Mouse (Mus musculus) kidney, postnatal 36 days (tissue): ENCODE measurements around the gene Stoml1.
A peak's percentile ranks its signal among the peaks of the same experiment; 100 is the strongest.

Experiments used
- DNase-seq, 2 experiments: peaks; one replicate each; pipeline ENCODE4 v3.0.0; 2021 to 2022; ENCODE audit warnings: mixed read lengths in 2 of 2

Gene Stoml1

GRCm38 (mm10) chr9:58272855-58273254 lies 19.9 kb downstream of the Stoml1 start:
- peak in 1 of 2 experiments; percentile 55 for DNase-seq

- no peak for DNase-seq
Observed at GRCm38 (mm10) chr9:58274101-58274604, 21.2 kb downstream of the Stoml1 start.

DNA sequence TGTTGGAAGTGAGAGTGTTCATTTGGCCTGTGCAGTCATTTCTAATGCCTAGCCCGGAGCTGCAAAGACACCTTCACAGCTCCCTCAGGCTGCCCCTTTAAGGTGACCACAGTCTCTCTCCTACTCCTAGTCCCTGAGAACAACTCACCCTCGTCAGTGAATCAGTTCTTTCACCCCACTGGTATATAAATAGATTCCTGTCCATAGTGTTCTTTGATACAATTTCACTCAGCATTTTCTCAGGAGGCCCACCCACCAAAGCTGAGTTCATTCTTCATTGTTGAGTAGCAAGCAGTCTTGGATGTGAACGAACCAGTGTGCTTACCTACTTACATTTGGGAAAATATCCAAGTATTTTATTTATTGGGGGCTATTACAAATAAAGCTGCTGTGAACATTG lies 21.7 kb downstream of the Stoml1 start:
- no peak for DNase-seq

- peak; percentile 68 to 82 for DNase-seq
Observed at GRCm38 (mm10) chr9:58275115-58275774, 22.3 kb downstream of the Stoml1 start.

GRCm38 (mm10) chr9:58275797-58276196 lies 22.8 kb downstream of the Stoml1 start:
- DNase-seq: no peak

- DNase-seq: peak; percentile 71 to 72
Observed at GRCm38 (mm10) chr9:58276346-58276745, 23.4 kb downstream of the Stoml1 start.

DNA sequence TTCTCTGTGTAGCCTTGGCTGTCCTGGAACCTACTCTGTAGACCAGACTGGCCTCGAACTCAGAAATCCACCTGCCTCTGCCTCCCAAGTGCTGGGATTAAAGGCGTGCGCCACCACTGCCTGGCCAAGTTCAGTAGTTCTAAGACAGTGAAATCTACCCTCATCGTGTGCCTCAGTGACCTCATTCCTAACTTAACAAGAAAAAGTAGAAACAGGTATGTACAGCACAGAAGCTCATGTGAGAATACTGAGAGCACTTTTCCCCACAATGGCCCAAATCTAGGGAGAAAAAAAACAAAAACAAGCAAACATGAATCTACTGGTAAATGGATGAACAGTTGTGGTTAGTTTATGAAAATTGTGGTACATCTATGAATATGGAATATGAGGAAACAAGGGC lies 25.3 kb downstream of the Stoml1 start:
- no peak for DNase-seq

DNA sequence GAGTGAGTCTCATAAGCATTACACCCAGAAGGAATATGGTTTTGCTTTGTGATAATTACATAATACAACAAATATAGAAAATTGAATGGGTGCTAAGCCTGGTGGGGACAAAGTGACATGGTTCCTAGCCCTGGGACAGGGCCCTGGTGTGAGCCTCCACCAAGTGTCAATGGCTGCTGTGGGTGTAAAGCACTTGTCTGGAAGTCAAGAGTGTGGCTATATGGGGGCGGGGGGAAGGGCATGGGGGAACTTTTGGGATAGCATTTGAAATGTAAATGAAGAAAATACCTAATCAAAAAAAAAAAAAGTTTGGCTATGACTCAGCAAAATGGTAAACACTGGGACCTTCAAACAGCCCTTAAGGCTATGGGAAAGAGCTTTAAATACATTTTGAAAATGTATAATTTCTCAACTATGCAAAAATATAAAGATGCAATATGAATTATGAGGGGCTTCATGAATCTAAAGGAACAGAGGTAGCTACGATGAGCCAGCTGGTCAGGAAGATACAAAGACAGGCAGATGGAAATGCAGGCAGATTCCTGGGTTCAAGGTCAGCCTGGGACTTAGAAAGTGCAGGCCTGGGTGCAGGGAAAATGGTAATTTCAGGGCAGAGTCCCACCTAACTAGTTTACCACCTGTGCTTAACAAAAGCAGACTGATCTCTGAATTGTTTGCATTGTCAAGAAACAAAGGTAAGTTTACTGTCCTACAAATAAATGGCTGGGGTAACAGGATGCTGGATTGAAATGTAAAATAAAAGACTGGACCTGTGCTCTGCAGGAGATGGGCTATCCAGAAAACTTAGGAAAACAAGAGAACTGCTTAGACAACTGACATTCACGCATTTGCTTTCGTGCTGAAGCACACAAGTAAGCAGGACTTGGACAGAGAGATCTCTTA lies 26.1 kb downstream of the Stoml1 start:
- no peak for DNase-seq

DNA sequence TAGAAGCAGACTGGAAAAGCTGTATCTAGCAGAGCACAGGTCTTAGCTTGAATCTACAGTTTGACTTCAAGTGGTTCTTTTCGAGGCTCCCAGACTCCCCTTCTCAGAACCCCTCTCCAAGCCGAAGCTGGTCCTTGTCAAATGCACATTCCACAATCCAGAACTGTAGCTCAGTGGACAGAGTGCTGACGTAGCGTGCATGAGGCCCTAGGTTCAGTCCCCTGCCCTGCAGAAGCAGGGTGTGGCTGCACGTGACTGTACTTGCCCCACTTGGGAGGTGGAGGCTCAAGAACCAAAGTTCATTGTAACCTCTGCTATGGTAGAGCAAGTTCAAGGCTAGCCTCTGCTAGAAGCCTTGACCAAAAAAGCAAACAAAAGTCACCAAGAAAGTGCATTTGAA lies 26.8 kb downstream of the Stoml1 start:
- peak in 1 of 2 experiments; percentile 48 for DNase-seq

- DNase-seq: peak; percentile 76 to 91
Observed at GRCm38 (mm10) chr9:58280259-58281109, 27.5 kb downstream of the Stoml1 start.

- peak in 1 of 2 experiments; percentile 76 for DNase-seq
Observed at GRCm38 (mm10) chr9:58281597-58281996, 28.6 kb downstream of the Stoml1 start.

DNA sequence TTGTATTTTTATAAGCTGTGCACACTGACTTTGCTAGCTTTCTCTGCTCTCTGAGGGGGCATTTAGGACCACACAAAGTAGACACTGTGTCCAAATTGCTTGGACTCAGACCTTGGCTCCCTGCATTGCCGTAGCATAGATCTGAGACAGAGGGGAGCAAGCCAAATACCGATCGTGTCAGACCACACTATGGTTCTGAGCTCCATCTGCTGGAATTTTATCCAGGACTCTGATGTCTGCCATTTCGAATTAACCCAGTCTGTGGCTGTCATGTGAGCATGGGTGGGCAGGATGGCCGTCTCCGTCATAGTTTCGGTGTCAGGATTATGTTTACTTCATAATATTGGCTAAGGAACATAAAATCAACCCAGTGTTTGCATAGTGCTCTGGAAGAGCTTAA lies 30.5 kb downstream of the Stoml1 start:
- DNase-seq: no peak

GRCm38 (mm10) chr9:58289090-58289489 lies 36.1 kb downstream of the Stoml1 start:
- DNase-seq: peak; percentile 30 to 53

DNA sequence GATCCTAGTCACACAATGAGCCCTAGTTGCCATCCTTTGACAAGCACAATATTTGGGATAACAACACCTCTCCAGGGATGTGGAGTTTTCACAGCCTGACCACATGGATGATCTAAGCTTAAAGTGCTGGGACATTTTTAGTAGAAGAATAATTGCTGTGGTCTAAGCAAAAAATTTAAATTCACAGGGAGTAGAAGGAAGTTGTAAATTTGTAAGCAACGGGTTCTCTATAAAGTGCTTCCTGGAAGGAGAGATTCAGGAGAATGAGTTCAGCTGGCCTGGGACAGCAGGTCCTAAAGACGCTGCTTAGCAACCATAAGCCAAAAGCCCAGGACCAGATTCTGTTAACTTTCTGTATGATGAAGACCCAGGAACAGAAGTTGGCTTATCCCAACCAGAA lies 36.9 kb downstream of the Stoml1 start:
- no peak for DNase-seq

DNA sequence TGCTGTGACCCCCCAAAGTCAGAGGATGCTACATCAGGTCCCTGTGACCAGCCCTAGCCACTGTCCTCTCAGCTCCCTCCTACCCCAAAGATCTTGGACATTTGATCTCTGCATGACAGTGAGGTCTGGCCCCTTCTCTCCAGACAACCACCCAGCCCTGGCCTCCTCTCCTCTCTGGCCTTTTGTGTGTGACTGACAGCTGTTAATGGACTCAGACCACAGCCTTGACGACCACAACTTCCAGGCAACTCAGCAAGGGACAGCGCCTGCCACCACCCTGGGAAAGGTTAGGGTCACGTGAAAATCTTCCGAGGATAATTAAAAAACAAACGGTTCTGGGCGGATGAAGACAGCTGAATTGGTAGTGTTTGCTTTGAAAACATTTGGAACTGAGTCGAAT lies 41.6 kb downstream of the Stoml1 start:
- no peak for DNase-seq

GRCm38 (mm10) chr9:58295345-58295744 lies 42.4 kb downstream of the Stoml1 start:
- no peak for DNase-seq

- peak; percentile 45 to 58 for DNase-seq
Observed at GRCm38 (mm10) chr9:58295766-58296361, 42.9 kb downstream of the Stoml1 start.

DNA sequence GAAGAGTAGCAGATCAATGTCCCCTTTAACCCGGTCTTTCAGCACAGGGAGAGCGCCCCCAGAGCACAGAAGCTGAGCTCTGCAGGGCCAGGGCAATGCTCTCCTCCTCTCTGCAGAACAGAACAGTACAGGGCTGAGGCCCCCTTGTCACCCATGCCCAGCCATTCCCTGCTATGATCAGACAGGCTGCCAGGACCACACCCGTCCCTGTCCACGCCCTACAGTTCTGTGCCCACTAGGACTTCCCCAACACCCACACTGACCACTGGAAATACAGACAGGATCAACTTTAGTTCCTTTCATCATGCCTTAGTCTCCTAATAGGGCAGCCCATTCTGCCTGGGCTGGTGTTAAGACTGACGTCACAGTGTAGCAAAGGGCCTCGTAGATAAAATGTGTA lies 44.1 kb downstream of the Stoml1 start:
- DNase-seq: no peak

- DNase-seq: no peak
Observed at GRCm38 (mm10) chr9:58297961-58298477, 45.1 kb downstream of the Stoml1 start.

DNA sequence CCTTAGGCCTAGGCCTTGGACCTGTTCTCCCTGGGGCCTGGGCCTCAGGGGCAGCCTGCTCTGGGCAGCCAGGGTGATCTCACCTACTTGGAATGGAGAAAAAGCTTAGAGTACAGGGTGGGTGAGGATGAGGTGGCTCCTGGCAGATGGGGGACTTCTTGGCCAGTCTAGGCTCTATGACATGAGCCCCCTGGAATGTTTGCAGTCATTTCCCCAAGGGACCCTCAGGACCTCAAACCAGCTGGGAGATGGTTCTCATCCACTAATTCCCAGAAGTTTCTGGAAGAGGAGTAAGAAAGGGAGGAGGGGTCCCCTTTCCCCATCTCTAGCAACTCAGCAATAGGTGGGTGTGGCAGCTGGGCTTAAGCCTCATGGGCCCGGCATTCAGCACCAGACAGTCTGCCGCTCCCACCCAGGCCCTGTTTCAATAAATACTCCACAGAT lies 46.4 kb downstream of the Stoml1 start:
- DNase-seq: no peak

DNA sequence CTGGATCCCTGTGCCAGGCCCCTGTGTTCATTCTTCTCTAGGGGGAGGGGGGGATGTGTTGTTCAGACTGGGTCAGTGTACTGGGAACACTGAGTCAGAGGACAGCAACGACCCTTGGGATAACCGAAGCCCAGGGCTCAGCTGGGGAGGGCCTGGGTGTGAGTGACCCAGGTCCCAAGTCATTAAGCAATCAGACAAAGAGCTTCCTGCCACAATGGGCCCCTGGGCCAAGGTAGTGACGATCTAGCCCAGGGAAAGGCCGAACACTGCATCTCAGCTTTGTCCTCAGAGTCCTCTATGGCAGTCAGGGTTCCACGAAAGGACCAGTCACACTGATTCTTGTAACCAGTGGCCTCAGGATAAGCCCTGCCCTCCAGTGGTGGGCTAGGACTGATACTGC lies 50.2 kb downstream of the Stoml1 start:
- DNase-seq: no peak

- no peak for DNase-seq
Observed at GRCm38 (mm10) chr9:58303599-58304271, 50.8 kb downstream of the Stoml1 start.
